Mouse (Mus musculus) lung, postnatal 0 days (tissue): ENCODE results near the gene Ino80d.

Experiments used
- CTCF ChIP-seq: IDR thresholded peaks from 2 replicates; pipeline ENCODE4 v1.5.1; 2016; ENCODE audit warnings: antibody characterized with exemption, mild to moderate bottlenecking
- EP300 ChIP-seq: IDR thresholded peaks from 2 replicates; pipeline ENCODE4 v1.6.1; 2016; ENCODE audit warnings: antibody characterized with exemption, mild to moderate bottlenecking, control low read depth

GRCm38 (mm10) chr1:63112151-63112864, 2.2 kb downstream of the Ino80d start:
- TF ChIP-seq EP300, result no peak
- TF ChIP-seq CTCF, result no peak
